Mouse (Mus musculus): ENCODE data around the gene Myl3.

The Myl3 gene

GRCm38 (mm10) chr9:110772336-110772735, 30.7 kb downstream of the Myl3 start:
- DNase-seq = no peak

DNA sequence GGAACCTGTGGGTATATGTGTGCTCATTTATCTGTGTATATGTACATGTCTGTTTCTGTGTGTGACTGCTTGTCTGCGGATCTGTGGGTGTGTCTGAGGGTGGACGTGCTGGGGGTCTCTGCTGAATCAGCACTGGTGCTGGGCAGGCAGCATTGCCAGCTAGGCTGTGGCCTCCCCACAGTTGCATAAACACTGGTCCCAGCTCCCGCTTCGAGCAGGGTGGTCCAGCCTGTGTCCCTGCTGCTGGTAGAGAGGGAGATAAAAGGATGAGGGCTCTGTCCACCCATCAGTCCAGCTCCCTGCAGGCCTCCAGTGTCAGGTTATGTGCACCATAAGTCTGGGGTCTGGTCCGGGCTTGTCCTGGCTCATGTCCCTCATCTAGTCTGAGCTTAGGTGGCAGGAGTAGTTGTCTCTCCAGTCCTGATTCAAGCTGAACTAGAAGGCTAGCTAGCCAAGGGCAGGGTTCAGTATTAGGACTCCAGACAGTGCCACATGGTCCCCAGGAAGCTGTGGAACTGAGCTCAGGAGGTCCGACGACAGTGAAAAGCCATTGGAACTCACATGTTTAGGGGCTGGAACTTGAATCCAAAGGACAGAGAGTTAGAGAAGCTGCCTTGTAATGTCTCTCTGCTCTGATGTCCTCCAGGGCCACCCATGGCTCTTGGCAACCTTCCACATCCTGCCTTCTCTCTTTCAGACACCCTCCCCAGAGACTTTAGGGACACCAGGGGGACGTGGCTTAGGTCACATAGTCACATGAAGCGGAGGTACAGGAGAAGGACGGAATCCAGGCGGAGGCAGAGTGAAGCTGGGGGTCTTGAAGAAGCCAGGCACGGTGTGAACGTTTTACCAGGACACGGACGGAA, 33.0 kb downstream of the Myl3 start:
- no peak for DNase-seq

GRCm38 (mm10) chr9:110775269-110776022, 33.8 kb downstream of the Myl3 start:
- no peak for DNase-seq

- DNase-seq = no peak
Observed at GRCm38 (mm10) chr9:110778100-110778499, 36.4 kb downstream of the Myl3 start.

GRCm38 (mm10) chr9:110778559-110778958, 36.9 kb downstream of the Myl3 start:
- no peak for DNase-seq

GRCm38 (mm10) chr9:110779242-110779913, 37.7 kb downstream of the Myl3 start:
- no peak for DNase-seq

GRCm38 (mm10) chr9:110781256-110781721, 39.6 kb downstream of the Myl3 start:
- DNase-seq = peak; percentile 89

- peak; percentile 92 for DNase-seq
Observed at GRCm38 (mm10) chr9:110781731-110782130, 40.1 kb downstream of the Myl3 start.

- no peak for DNase-seq
Observed at GRCm38 (mm10) chr9:110783611-110784010, 42.0 kb downstream of the Myl3 start.

GRCm38 (mm10) chr9:110788169-110788568, 46.5 kb downstream of the Myl3 start:
- DNase-seq = no peak

DNA sequence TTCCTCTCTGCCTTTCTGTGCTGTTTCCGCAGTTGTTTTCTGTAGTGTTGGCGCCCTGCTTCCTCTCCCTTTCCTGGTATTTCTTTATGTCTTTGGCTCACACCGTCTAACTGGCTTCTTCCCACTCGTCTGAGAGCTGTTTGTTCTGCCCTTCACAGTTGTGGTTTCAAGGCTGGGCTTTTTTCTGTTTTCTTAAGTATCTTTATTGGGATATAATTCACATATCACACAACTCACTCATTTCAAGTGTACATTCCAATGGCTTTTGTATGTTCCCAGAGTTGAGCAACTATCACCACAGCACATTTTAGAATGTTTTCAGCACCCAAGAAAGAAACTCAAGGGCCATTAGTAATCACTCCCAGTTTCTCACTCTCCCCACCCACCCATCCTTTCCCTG, 48.8 kb downstream of the Myl3 start:
- no peak for DNase-seq

GRCm38 (mm10) chr9:110797013-110797412, 55.4 kb downstream of the Myl3 start:
- no peak for DNase-seq

- no peak for DNase-seq
Observed at GRCm38 (mm10) chr9:110797866-110798265, 56.2 kb downstream of the Myl3 start, which contains the start of gene Prss42. TSS of gene Prss42 (plus strand) at chr9:110798166.

GRCm38 (mm10) chr9:110800834-110801479, 59.3 kb downstream of the Myl3 start:
- DNase-seq = no peak

GRCm38 (mm10) chr9:110803294-110803693, 61.6 kb downstream of the Myl3 start:
- no peak for DNase-seq

GRCm38 (mm10) chr9:110810051-110810450, 68.4 kb downstream of the Myl3 start:
- DNase-seq = no peak

GRCm38 (mm10) chr9:110813789-110814188, 72.1 kb downstream of the Myl3 start, which contains the start of gene Prss44:
TSS of gene Prss44 (plus strand) at chr9:110813994.
- DNase-seq = no peak
